Mouse (Mus musculus) cerebellum, adult 11-12 months (tissue): ENCODE results near the gene Gm16430.
"Not testable (repeated sequence)": the region's sequence is repeated elsewhere in the genome, so short reads cannot be mapped to it uniquely, and the experiment has no call there.

Experiments
- DNase-seq: peaks from one replicate; pipeline ENCODE4 v3.0.0; 2022

The Gm16430 gene

GRCm38 (mm10) chrX:54621911-54622310 is at the start of gene Gm16430:
Gm16430 (plus strand) TSS chrX:54622211.
- not testable (repeated sequence) for DNase-seq
